Mouse (Mus musculus) embryonic facial prominence, embryonic 11.5 days (tissue): ENCODE results near the gene Gimap5. TPM values are rescaled to one million over a fixed set of nuclear protein-coding genes. Genes with fewer than 3 reads are reported as not detected.

Source experiments
- ATAC-seq: fragments of 200-750 bp; cut with Nextera tagmentation; replicated peaks from 2 replicates; pipeline ENCODE4 v1.8.0; 2017; ENCODE audit warnings: low read depth; ENCODE audit not compliant: insufficient number of reproducible peaks, low FRiP score, low TSS enrichment
- DNase-seq: peaks from one replicate; pipeline ENCODE4 v3.0.0-alpha.2; 2015; ENCODE audit warnings: low spot score
- H3K27ac ChIP-seq: fragments of 300-500 bp; sonication (generic); replicated peaks from 2 replicates; pipeline ENCODE4 v1.5.1; 2014; ENCODE audit warnings: mild to moderate bottlenecking, low read depth, low read length, control low read depth
- H3K27me3 ChIP-seq: fragments of 300-500 bp; sonication (generic); 2 replicates; pipeline ENCODE4 v1.6.1; 2014; ENCODE audit warnings: mild to moderate bottlenecking, low read length, moderate library complexity, mixed read lengths; ENCODE audit not compliant: control insufficient read depth, insufficient read depth
- H3K36me3 ChIP-seq: fragments of 300-500 bp; sonication (generic); replicated peaks from 2 replicates; pipeline ENCODE4 v1.6.1; 2014; ENCODE audit warnings: low read depth, mild to moderate bottlenecking, low read length, moderate library complexity, mixed read lengths; ENCODE audit not compliant: control insufficient read depth, insufficient read depth
- H3K4me1 ChIP-seq: fragments of 300-500 bp; sonication (generic); 2 replicates; pipeline ENCODE4 v1.6.1; 2014; ENCODE audit warnings: low read length, mixed read lengths; ENCODE audit not compliant: control insufficient read depth, insufficient read depth
- H3K4me2 ChIP-seq: fragments of 300-500 bp; sonication (generic); 2 replicates; pipeline ENCODE4 v1.6.1; 2014; ENCODE audit warnings: low read depth, mild to moderate bottlenecking, control low read depth, low read length, moderate library complexity
- H3K4me3 ChIP-seq: fragments of 300-500 bp; sonication (generic); 2 replicates; pipeline ENCODE4 v1.5.1; 2014; ENCODE audit warnings: low read depth, low read length, control low read depth
- H3K9ac ChIP-seq: fragments of 300-500 bp; sonication (generic); replicated peaks from 2 replicates; pipeline ENCODE4 v1.6.1; 2014; ENCODE audit warnings: mild to moderate bottlenecking, control low read depth, low read length
- H3K9me3 ChIP-seq: fragments of 300-500 bp; sonication (generic); replicated peaks from 2 replicates; pipeline ENCODE4 v1.6.1; 2016; ENCODE audit warnings: mild to moderate bottlenecking, low read length, inconsistent platforms, mixed read lengths; ENCODE audit not compliant: control insufficient read depth
- WGBS: fragments of 180-500 bp; shearing (Covaris S2); extraction: QIAGEN DNeasy Blood & Tissue Kit; methylation state at CpG from one replicate; pipeline ENCODE4 v1.1.7; 2014; 5-methylcytosine and 5-hydroxymethylcytosine counted together
- polyA plus RNA-seq: library from polyadenylated mRNA; unstranded; fragments of >200 nt; fragmentation: Nextera tagmentation; extraction: Ambion mirVana; gene quantifications from 2 replicates; pipeline ENCODE4 v1.2.1, GENCODE M21; 2014

The Gimap5 gene
- polyA plus RNA-seq, 1 experiment from 2014 or later: 0.63 TPM

DNA sequence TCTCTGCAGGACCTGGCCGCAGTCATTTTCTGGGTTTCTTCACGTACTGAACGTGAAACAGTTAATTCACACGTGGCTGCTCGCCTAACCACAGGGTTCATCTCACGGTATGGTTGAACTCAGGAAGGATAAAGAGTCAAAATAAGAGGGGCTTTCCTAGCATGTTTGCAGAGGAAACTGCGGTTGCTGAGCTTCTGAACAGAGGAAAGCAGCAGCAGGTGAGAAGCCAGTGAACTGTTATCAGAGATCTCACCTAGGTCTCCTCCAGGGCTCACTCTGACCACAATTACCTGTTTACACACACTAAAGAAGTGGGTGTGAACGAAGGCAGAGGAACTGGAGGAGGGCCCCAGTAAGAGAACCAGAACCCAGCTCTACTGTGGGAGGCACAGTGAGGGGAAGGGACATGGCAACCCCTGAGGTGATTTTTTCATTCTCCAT, 13.1 kb upstream of the Gimap5 start:
- Histone ChIP-seq H3K9me3 (no peaks in the 10 kb centered on the region), H3K4me2 (no peak overlapping the region), H3K4me3 (no peak overlapping the region), H3K4me1 (no peaks in the 10 kb centered on the region), H3K36me3 (no peaks in the 10 kb centered on the region), H3K9ac (no peak overlapping the region), H3K27me3 (no peaks in the 10 kb centered on the region), H3K27ac (no peak overlapping the region)
- DNase-seq (no peak), ATAC-seq (no peak)
- 55% methylated on average over 8 of the region's 8 CpGs for WGBS

DNA sequence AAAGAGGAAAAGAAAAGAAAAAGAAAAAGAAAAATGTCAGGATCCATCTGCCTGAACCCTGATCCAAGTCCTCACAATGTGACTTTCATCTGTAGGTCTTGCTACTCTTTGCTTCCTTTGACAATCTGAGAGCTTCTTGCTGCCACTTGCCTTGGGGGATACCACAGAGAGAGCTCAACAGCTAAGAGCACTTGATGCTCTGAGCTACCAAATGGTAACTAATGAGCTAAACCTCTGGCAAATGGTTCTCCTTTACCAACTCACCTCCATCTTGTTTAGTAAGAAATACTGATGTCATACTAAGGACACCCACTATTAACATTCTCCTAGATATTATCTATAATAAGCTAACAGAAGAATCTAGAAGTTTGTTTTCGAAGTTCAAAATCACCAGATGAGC, 12.3 kb upstream of the Gimap5 start:
- Histone ChIP-seq H3K4me2 (no peak overlapping the region), H3K4me1 (no peaks in the 10 kb centered on the region), H3K27me3 (no peaks in the 10 kb centered on the region), H3K36me3 (no peaks in the 10 kb centered on the region), H3K9ac (no peak overlapping the region), H3K9me3 (no peaks in the 10 kb centered on the region), H3K27ac (no peak overlapping the region), H3K4me3 (no peak overlapping the region)
- 82% methylated on average over 1 of the region's 1 CpGs for WGBS
- ATAC-seq: no peak
- DNase-seq: no peak

DNA sequence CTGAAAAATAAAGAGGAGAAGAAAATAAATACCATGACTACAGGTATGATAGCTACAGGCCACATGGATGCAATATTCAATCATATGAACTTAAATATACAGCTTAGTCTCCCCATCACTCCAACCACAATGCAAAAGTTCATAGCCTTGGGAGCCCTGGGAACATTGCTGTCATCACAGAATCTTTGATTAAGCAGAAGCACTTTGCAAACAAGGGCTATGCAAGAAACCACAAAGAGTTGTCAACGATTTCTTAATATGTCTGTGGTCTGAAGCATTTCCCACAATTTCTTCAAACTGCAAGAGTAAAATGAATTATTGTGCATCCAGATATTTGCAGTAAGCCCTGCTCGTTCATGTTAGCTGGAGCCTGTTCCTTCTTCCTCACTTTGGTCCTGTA, 8.9 kb upstream of the Gimap5 start:
- H3K9me3 ChIP-seq: no peaks in the 10 kb centered on the region
- DNase-seq: no peak
- H3K4me3 ChIP-seq: no peak overlapping the region
- WGBS: 90% methylated on average over 2 of the region's 2 CpGs
- no peak overlapping the region for H3K9ac ChIP-seq
- H3K36me3 ChIP-seq: no peaks in the 10 kb centered on the region
- ATAC-seq: no peak
- H3K4me2 ChIP-seq: no peak overlapping the region
- no peaks in the 10 kb centered on the region for H3K4me1 ChIP-seq
- peaks cover 8% of the 10 kb centered on the region for H3K27me3 ChIP-seq
- no peak overlapping the region for H3K27ac ChIP-seq

DNA sequence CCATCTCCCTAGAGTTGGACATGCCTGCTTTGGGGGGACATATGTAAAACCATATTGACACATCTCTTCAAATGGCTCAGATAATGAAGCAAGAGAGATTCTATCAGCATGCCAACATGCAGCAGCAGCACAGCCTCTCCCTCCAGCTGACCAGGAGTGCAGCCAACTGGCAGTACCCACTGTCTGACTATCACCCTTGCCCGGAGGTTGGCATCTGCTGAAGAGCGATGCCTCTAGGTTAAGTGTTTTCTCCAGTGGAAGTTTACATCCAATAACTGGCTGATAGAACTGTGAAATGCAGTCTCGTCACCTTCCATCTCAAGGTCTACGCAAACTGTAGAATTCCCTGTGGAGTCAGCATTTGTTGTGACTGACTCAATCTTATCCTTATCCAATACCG, 8.3 kb upstream of the Gimap5 start:
- no peak for DNase-seq
- Histone ChIP-seq H3K27me3 (peaks cover 15% of the 10 kb centered on the region), H3K4me3 (no peak overlapping the region), H3K9me3 (no peaks in the 10 kb centered on the region), H3K36me3 (no peaks in the 10 kb centered on the region), H3K27ac (no peak overlapping the region), H3K9ac (no peak overlapping the region), H3K4me2 (no peak overlapping the region), H3K4me1 (no peaks in the 10 kb centered on the region; the same call in 1 of the 2 replicates)
- 89% methylated on average over 5 of the region's 5 CpGs for WGBS
- no peak for ATAC-seq

DNA sequence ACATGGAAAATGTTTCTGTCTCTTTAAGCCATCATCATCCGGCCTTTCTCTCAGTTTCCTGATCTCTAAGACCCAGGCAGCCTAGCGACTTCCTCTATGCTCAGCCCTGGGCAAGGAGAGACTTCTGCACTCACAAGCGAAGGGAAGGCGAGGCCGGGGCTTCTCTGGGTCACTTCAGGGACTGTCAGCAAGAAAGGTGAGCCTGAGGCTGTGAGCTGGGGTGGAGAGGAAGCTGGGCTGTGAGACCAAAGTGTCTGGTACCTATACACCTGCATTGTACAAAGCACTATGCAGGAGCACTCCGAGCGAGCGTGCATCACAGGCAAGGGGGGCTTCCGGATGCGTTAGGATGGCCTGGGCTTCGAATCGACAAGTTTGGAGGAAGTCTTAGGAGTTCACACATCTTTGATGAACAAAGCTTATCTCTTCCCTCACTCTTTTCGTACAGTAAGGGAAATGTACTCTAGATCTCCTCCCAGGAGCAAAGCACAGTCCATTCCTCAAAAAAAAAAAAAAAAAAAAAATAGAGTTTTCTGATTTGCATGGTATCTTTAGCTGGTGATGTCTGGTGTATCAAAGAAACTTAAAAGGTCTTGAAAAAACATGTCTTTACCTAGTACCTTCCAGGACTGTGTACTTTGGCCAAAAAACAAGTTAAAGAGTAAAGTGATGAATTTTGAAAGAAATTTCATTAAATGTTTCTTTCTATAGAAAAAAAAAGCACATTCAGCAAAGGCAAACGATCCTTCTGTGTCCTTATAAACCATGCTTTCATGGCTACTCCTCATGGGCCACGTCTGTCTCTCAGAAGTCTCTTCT, 6.8 kb upstream of the Gimap5 start, which contains the start of gene Gimap1:
Gene Gimap1, plus strand, starts transcription at position 94 of the 819 bp plus-strand sequence.
- DNase-seq: no peak
- H3K4me1 ChIP-seq: no peaks in the 10 kb centered on the region; the same call in 1 of the 2 replicates
- no peaks in the 10 kb centered on the region for H3K36me3 ChIP-seq
- H3K9me3 ChIP-seq: no peaks in the 10 kb centered on the region
- no peak within 1 kb of the TSS for H3K9ac ChIP-seq
- ATAC-seq: no peak
- no peak within 1 kb of the TSS for H3K4me2 ChIP-seq
- H3K27me3 ChIP-seq: peaks cover 23% of the 10 kb centered on the region
- H3K4me3 ChIP-seq: no peak within 1 kb of the TSS
- 79% methylated on average over 15 of the region's 15 CpGs for WGBS
- H3K27ac ChIP-seq: no peak within 1 kb of the TSS

DNA sequence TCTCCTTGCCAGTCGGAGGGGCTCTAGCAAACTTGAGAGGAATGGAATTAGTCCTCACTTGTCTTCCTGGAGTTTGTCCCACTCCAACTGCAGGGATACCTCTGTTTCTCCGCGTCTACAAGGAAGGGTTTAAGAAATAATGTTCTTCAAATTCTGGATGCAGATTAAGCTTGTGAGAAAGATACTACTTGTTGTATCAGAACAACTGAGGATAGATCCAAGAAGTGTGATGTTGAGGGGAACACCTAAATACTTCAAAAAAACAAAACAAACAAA, 6.3 kb upstream of the Gimap5 start:
- no peak for DNase-seq
- no peak for ATAC-seq
- H3K4me2 ChIP-seq: no peak overlapping the region
- no peak overlapping the region for H3K9ac ChIP-seq
- H3K9me3 ChIP-seq: no peaks in the 10 kb centered on the region
- H3K4me3 ChIP-seq: no peak overlapping the region
- H3K4me1 ChIP-seq: no peaks in the 10 kb centered on the region; the same call in 1 of the 2 replicates
- H3K36me3 ChIP-seq: no peaks in the 10 kb centered on the region
- H3K27me3 ChIP-seq: peaks cover 24% of the 10 kb centered on the region
- H3K27ac ChIP-seq: no peak overlapping the region
- WGBS: 81% methylated on average over 3 of the region's 3 CpGs

DNA sequence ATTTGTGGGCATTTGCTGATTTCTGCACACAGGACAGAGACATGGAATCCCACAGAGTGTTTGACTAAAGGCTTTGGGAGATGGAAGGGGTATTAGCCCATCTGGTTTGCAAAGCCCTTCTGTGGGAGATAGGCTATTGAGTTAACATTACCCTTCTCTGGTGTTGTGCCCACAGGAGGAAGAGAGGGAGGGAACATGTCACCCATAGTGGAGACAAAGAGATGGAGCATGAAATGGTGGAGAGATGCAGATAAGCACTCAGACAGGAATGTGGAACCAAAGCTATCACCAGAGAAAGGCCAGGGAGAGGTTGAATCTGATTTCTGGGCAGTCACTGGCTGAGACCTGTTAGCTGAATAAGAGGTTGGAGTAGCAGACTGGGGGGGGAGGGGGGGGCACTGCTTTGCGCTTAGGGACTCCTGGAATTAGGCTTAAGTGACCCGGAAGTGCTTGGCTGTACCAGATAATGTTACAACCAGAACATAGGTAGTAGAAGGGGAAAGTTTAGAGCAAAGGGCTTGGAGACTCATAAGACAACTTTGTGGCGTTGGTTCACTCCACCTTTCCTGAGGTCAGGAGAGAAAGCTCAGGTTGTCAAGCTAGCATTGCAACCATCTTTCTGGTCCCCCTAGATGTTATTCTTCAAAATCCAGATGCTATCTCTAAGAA, 5.4 kb upstream of the Gimap5 start:
- Histone ChIP-seq H3K27ac (no peak overlapping the region), H3K9ac (no peak overlapping the region), H3K4me2 (no peak overlapping the region), H3K36me3 (no peaks in the 10 kb centered on the region), H3K4me1 (no peaks in the 10 kb centered on the region; the same call in 1 of the 2 replicates), H3K27me3 (peaks cover 24% of the 10 kb centered on the region), H3K9me3 (no peaks in the 10 kb centered on the region), H3K4me3 (no peak overlapping the region)
- ATAC-seq (no peak), DNase-seq (no peak)
- WGBS: 55% methylated on average over 3 of the region's 3 CpGs

DNA sequence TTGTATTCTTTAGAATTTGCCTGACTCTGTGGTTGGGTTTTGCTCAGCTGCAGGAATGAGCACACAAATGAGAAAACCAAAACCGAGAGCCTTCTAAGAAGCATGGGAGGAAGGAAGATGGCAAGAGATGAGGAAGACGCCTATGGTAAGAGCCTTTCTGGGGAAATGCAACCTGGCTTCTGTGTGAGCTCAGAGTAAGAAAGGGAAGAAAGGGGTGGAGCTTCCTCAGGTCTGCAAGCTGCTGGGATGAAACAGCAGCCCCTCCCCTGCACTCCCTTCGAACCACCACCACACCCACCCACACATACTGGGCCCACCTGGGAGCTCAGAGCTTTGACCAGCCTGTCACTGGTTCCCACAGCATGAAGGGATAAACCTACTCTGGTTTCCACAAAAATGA, 4.7 kb upstream of the Gimap5 start:
- Histone ChIP-seq H3K9me3 (no peaks in the 10 kb centered on the region), H3K9ac (no peak overlapping the region), H3K27me3 (peaks cover 24% of the 10 kb centered on the region), H3K27ac (no peak overlapping the region), H3K4me1 (no peaks in the 10 kb centered on the region; the same call in 1 of the 2 replicates), H3K4me3 (no peak overlapping the region), H3K4me2 (no peak overlapping the region), H3K36me3 (no peaks in the 10 kb centered on the region)
- DNase-seq (no peak), ATAC-seq (no peak)
- 38% methylated on average over 3 of the region's 3 CpGs for WGBS
